Mouse (Mus musculus) c-Kit-positive CD71-positive TER-119-negative erythroid progenitor cells, embryonic 14.5 days (primary cell): ENCODE measurements around the gene Krtap5-3.
"Not testable (repeated sequence)": the region's sequence is repeated elsewhere in the genome, so short reads cannot be mapped to it uniquely, and the experiment has no call there.

Source experiments
- DNase-seq: peaks from one replicate; pipeline ENCODE4 v3.0.0-alpha.2; 2013; ENCODE audit warnings: low read depth

The Krtap5-3 gene

GRCm38 (mm10) chr7:142201064-142201463 lies at the start of gene Krtap5-3:
TSS of gene Krtap5-3 (plus strand) at chr7:142201364.
- no peak for DNase-seq

GRCm38 (mm10) chr7:142152191-142152590 lies 49.0 kb upstream of the Krtap5-3 start:
- no peak for DNase-seq

GRCm38 (mm10) chr7:142155308-142155707 lies 45.9 kb upstream of the Krtap5-3 start:
- DNase-seq, result no peak

GRCm38 (mm10) chr7:142157013-142157412 lies 44.2 kb upstream of the Krtap5-3 start, which contains the start of gene Gm29735:
TSS of gene Gm29735 (minus strand) at chr7:142157113.
- not testable (repeated sequence) for DNase-seq

- DNase-seq, result no peak
Measured at GRCm38 (mm10) chr7:142159366-142159765, 41.8 kb upstream of the Krtap5-3 start.

GRCm38 (mm10) chr7:142165639-142166038 lies 35.5 kb upstream of the Krtap5-3 start, which contains the start of gene Gm4553:
TSS of gene Gm4553 (minus strand) at chr7:142165739.
- not testable (repeated sequence) for DNase-seq

- DNase-seq, result peak; percentile 9
Measured at GRCm38 (mm10) chr7:142169836-142170235, 31.3 kb upstream of the Krtap5-3 start.

GRCm38 (mm10) chr7:142175905-142176304 lies 25.3 kb upstream of the Krtap5-3 start, which contains the start of gene Krtap5-2:
TSS of gene Krtap5-2 (minus strand) at chr7:142176005.
- DNase-seq, result not testable (repeated sequence)

- DNase-seq, result no peak
Measured at GRCm38 (mm10) chr7:142178685-142179084, 22.5 kb upstream of the Krtap5-3 start.

GRCm38 (mm10) chr7:142181021-142181420 lies 20.1 kb upstream of the Krtap5-3 start:
- no peak for DNase-seq

- DNase-seq, result no peak
Measured at GRCm38 (mm10) chr7:142188156-142188555, 13.0 kb upstream of the Krtap5-3 start.

GRCm38 (mm10) chr7:142190289-142190688 lies 10.9 kb upstream of the Krtap5-3 start, which contains the start of gene Gm10153:
TSS of gene Gm10153 (minus strand) at chr7:142190389.
- DNase-seq, result no peak

- no peak for DNase-seq
Measured at GRCm38 (mm10) chr7:142198748-142199147, 2.4 kb upstream of the Krtap5-3 start.

- DNase-seq, result no peak
Measured at GRCm38 (mm10) chr7:142205488-142205887, 4.3 kb downstream of the Krtap5-3 start.

- not testable (repeated sequence) for DNase-seq
Measured at GRCm38 (mm10) chr7:142206891-142207290, 5.7 kb downstream of the Krtap5-3 start.

- no peak for DNase-seq
Measured at GRCm38 (mm10) chr7:142211559-142211958, 10.4 kb downstream of the Krtap5-3 start, which contains the start of gene Gm7579. TSS of gene Gm7579 (plus strand) at chr7:142211859.

GRCm38 (mm10) chr7:142212136-142212535 lies 11.0 kb downstream of the Krtap5-3 start:
- DNase-seq, result not testable (repeated sequence)

GRCm38 (mm10) chr7:142224518-142224917 lies 23.4 kb downstream of the Krtap5-3 start:
- DNase-seq, result no peak

- not testable (repeated sequence) for DNase-seq
Measured at GRCm38 (mm10) chr7:142229871-142230270, 28.7 kb downstream of the Krtap5-3 start, which contains the start of gene Krtap5-5. TSS of gene Krtap5-5 (minus strand) at chr7:142229971.

GRCm38 (mm10) chr7:142231540-142231939 lies 30.4 kb downstream of the Krtap5-3 start:
- no peak for DNase-seq

- no peak for DNase-seq
Measured at GRCm38 (mm10) chr7:142240978-142241377, 39.8 kb downstream of the Krtap5-3 start, which contains the start of gene Gm40460. TSS of gene Gm40460 (minus strand) at chr7:142241078.

GRCm38 (mm10) chr7:142249824-142250223 lies 48.7 kb downstream of the Krtap5-3 start:
- peak; percentile 4 for DNase-seq
